Mouse (Mus musculus) kidney, embryonic 14.5 days (tissue): ENCODE measurements around the gene Apoe. TPM values are rescaled to one million over a fixed set of nuclear protein-coding genes. Genes with fewer than 3 reads are reported as not detected.

Experiments
- ATAC-seq: fragments of 200-750 bp; cut with Nextera tagmentation; 2 replicates; pipeline ENCODE4 v1.8.0; 2017; ENCODE audit warnings: moderate number of reproducible peaks, mild to moderate bottlenecking, moderate TSS enrichment, moderate library complexity; ENCODE audit not compliant: low FRiP score, low TSS enrichment
- H3K27ac ChIP-seq: fragments of 300-500 bp; sonication (generic); 2 replicates; pipeline ENCODE4 v1.5.1; 2014; ENCODE audit warnings: low read depth, mild to moderate bottlenecking, low read length, moderate library complexity, mixed read lengths
- H3K27me3 ChIP-seq: fragments of 300-500 bp; sonication (generic); 2 replicates; pipeline ENCODE4 v1.6.1; 2014; ENCODE audit warnings: mild to moderate bottlenecking, low read length; ENCODE audit not compliant: control insufficient read depth, insufficient read depth
- H3K36me3 ChIP-seq: fragments of 300-500 bp; sonication (generic); 2 replicates; pipeline ENCODE4 v1.6.1; 2014; ENCODE audit warnings: low read length, mixed read lengths; ENCODE audit not compliant: control insufficient read depth, insufficient read depth
- H3K4me1 ChIP-seq: fragments of 300-500 bp; sonication (generic); 2 replicates; pipeline ENCODE4 v1.6.1; 2014; ENCODE audit warnings: low read length, mixed read lengths; ENCODE audit not compliant: control insufficient read depth, insufficient read depth
- H3K4me2 ChIP-seq: fragments of 300-500 bp; sonication (generic); replicated peaks from 2 replicates; pipeline ENCODE4 v1.6.1; 2014; ENCODE audit warnings: low read depth, mild to moderate bottlenecking, low read length
- H3K4me3 ChIP-seq: fragments of 300-500 bp; sonication (generic); 2 replicates; pipeline ENCODE4 v1.5.1; 2014; ENCODE audit warnings: mild to moderate bottlenecking, low read length
- H3K9ac ChIP-seq: fragments of 300-500 bp; sonication (generic); 2 replicates; pipeline ENCODE4 v1.6.1; 2014; ENCODE audit warnings: low read depth, mild to moderate bottlenecking, low read length, moderate library complexity
- H3K9me3 ChIP-seq: fragments of 300-500 bp; sonication (generic); 2 replicates; pipeline ENCODE4 v1.6.1; 2016; ENCODE audit warnings: low read length; ENCODE audit not compliant: control insufficient read depth
- WGBS: fragments of 180-500 bp; shearing (Covaris S2); extraction: QIAGEN DNeasy Blood & Tissue Kit; methylation state at CpG from one replicate; pipeline ENCODE4 v1.1.7; 2014; 5-methylcytosine and 5-hydroxymethylcytosine counted together
- polyA plus RNA-seq: library from polyadenylated mRNA; unstranded; fragments of >200 nt; fragmentation: Nextera tagmentation; extraction: Ambion mirVana; gene quantifications from 2 replicates; pipeline ENCODE4 v1.2.1, GENCODE M21; 2014

Gene Apoe
- polyA plus RNA-seq, 1 experiment from 2014 or later = 184 TPM

- Histone ChIP-seq H3K4me3 (no peak within 1 kb of the TSS), H3K9me3 (no peaks in the 10 kb centered on the region), H3K4me1 (no peaks in the 10 kb centered on the region), H3K27ac (no peak within 1 kb of the TSS), H3K4me2 (no peak within 1 kb of the TSS), H3K36me3 (no peaks in the 10 kb centered on the region), H3K27me3 (no peaks in the 10 kb centered on the region), H3K9ac (no peak within 1 kb of the TSS)
- ATAC-seq = no peak
- WGBS = 47% methylated on average over 8 of the region's 8 CpGs
Measured at GRCm38 (mm10) chr7:19681202-19681694, 17.7 kb downstream of the Apoe start, which contains the start of the genes Gm44805 and Apoc4. Gm44805 (minus strand) TSS chr7:19681423. Apoc4 (minus strand) TSS chr7:19681479.

DNA sequence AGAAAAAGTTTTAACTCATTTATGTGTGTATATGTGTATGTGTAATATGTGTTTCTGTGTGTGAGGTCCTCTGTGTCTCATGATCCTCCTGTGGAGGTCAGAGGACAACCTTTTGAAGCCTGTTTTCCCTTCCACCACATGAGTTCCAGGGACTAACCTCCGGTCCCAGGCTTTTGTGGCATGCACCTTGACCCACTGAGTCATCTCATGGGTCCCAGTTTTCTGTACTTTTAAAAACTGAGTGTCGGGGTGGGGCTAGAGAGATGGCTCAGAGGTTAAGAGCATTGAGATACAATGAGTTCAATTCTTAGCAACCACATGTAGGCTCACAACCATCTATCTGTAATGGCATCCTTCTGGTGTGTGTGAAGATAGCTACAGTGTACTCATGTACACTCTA is 18.3 kb downstream of the Apoe start:
- Histone ChIP-seq H3K4me2 (no peak overlapping the region), H3K36me3 (no peaks in the 10 kb centered on the region), H3K4me1 (no peaks in the 10 kb centered on the region), H3K4me3 (no peak overlapping the region), H3K9me3 (no peaks in the 10 kb centered on the region), H3K27me3 (no peaks in the 10 kb centered on the region), H3K9ac (no peak overlapping the region), H3K27ac (no peak overlapping the region)
- 85% methylated on average over 2 of the region's 2 CpGs for WGBS
- no peak for ATAC-seq

GRCm38 (mm10) chr7:19678901-19679300 is 20.1 kb downstream of the Apoe start:
- no peak overlapping the region for H3K4me3 ChIP-seq
- H3K9ac ChIP-seq = no peak overlapping the region
- 84% methylated on average over 3 of the region's 3 CpGs for WGBS
- no peaks in the 10 kb centered on the region for H3K36me3 ChIP-seq
- no peak overlapping the region for H3K4me2 ChIP-seq
- H3K9me3 ChIP-seq = no peaks in the 10 kb centered on the region
- H3K4me1 ChIP-seq = no peaks in the 10 kb centered on the region
- H3K27me3 ChIP-seq = no peaks in the 10 kb centered on the region
- ATAC-seq = no peak
- H3K27ac ChIP-seq = no peak overlapping the region

DNA sequence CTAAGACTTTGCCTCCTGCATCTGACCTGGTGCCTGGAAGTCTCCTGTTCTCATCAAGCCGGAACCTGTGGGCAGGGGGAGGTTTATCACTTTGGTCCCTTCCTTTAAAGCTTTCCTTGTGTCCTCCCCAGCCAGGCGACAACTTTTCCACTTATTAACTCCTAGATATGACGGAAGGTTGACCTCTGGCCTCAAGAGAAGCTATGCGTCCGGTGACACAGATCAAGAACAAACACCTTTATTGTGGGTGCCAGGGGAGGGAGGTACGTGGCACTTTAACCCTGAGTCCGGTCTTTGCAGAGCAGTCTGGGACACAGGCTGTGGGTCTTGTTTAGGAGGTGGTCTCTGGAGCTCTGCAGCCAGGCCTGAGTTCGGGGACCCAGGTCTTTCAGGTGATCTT is 21.1 kb downstream of the Apoe start, which contains the start of gene Apoc2:
Apoc2 (minus strand) TSS at position 70 of the 400 bp plus-strand sequence.
- Histone ChIP-seq H3K27me3 (no peaks in the 10 kb centered on the region), H3K4me3 (no peak within 1 kb of the TSS), H3K9me3 (no peaks in the 10 kb centered on the region), H3K9ac (no peak within 1 kb of the TSS), H3K36me3 (no peaks in the 10 kb centered on the region), H3K27ac (no peak within 1 kb of the TSS), H3K4me1 (no peaks in the 10 kb centered on the region), H3K4me2 (no peak within 1 kb of the TSS)
- no peak for ATAC-seq
- 64% methylated on average over 8 of the region's 8 CpGs for WGBS

GRCm38 (mm10) chr7:19676662-19677061 is 22.3 kb downstream of the Apoe start:
- H3K4me1 ChIP-seq = no peaks in the 10 kb centered on the region
- no peaks in the 10 kb centered on the region for H3K27me3 ChIP-seq
- no peak for ATAC-seq
- no peak overlapping the region for H3K4me2 ChIP-seq
- H3K36me3 ChIP-seq = no peaks in the 10 kb centered on the region
- H3K27ac ChIP-seq = no peak overlapping the region
- no peak overlapping the region for H3K9ac ChIP-seq
- no peaks in the 10 kb centered on the region for H3K9me3 ChIP-seq
- H3K4me3 ChIP-seq = no peak overlapping the region
- WGBS = 72% methylated on average over 1 of the region's 1 CpGs

- H3K27ac ChIP-seq = no peak overlapping the region
- H3K4me2 ChIP-seq = no peak overlapping the region
- no peaks in the 10 kb centered on the region for H3K9me3 ChIP-seq
- H3K4me3 ChIP-seq = no peak overlapping the region
- no peak for ATAC-seq
- H3K27me3 ChIP-seq = no peaks in the 10 kb centered on the region
- WGBS = 84% methylated on average over 10 of the region's 10 CpGs
- no peak overlapping the region for H3K9ac ChIP-seq
- no peaks in the 10 kb centered on the region for H3K4me1 ChIP-seq
- H3K36me3 ChIP-seq = no peaks in the 10 kb centered on the region
Measured at GRCm38 (mm10) chr7:19675824-19676223, 23.2 kb downstream of the Apoe start.

GRCm38 (mm10) chr7:19673083-19673699 is 25.8 kb downstream of the Apoe start:
- Histone ChIP-seq H3K36me3 (no peaks in the 10 kb centered on the region), H3K4me3 (no peak overlapping the region), H3K9me3 (no peaks in the 10 kb centered on the region), H3K9ac (no peak overlapping the region), H3K27me3 (no peaks in the 10 kb centered on the region), H3K4me2 (no peak overlapping the region), H3K4me1 (0 out of 2 replicates have a peak, but pooled peaks cover 4% of the 10 kb centered on the region), H3K27ac (no peak overlapping the region)
- WGBS = 65% methylated on average over 14 of the region's 14 CpGs
- ATAC-seq = no peak

DNA sequence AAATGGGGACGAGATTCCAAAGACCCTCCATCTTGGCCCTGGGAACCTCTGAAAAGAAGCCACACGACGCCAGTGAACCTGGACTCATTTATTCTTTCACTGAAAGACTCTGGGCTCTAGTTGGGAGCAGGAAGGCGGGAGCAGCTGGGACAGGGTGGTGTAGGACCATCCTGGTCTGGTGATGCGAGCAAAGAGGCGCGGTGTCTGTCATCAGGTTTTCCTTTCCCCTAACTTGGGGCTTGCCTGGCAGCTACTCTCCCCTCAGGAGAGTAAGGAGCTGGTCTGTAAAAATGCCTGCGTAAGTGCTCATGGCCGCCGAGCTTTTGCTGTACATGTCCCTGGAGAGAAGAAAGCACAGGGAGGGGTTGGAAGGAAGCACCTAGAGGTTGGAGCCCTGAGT is 27.5 kb downstream of the Apoe start:
- Histone ChIP-seq H3K9ac (no peak overlapping the region), H3K36me3 (no peaks in the 10 kb centered on the region), H3K27ac (no peak overlapping the region), H3K4me2 (no peak overlapping the region), H3K4me3 (no peak overlapping the region), H3K9me3 (no peaks in the 10 kb centered on the region), H3K4me1 (0 out of 2 replicates have a peak, but pooled peaks cover 4% of the 10 kb centered on the region), H3K27me3 (no peaks in the 10 kb centered on the region)
- WGBS = 66% methylated on average over 10 of the region's 10 CpGs
- ATAC-seq = no peak

GRCm38 (mm10) chr7:19668947-19669721 is 29.9 kb downstream of the Apoe start:
- Histone ChIP-seq H3K4me2 (no peak overlapping the region), H3K4me1 (peaks cover 11% of the 10 kb centered on the region; the same call in 1 of the 2 replicates), H3K9ac (peak overlapping the region; percentile 25; the same call in 1 of the 2 replicates), H3K27ac (no peak overlapping the region), H3K27me3 (no peaks in the 10 kb centered on the region), H3K36me3 (no peaks in the 10 kb centered on the region), H3K4me3 (no peak overlapping the region), H3K9me3 (no peaks in the 10 kb centered on the region)
- ATAC-seq = peak; percentile 68
- 10% methylated on average over 10 of the region's 10 CpGs for WGBS
